Mouse (Mus musculus): ENCODE measurements around the gene Rars2. TPM values are rescaled to one million over a fixed set of nuclear protein-coding genes. Genes with fewer than 3 reads are reported as not detected.

Gene Rars2
- total RNA-seq, 2 experiments from 2014 or later, result 22.7 to 25.3 TPM

Other genes with a start within 250 kb of the Rars2 start
- gene Akirin2, start 64.0 kb upstream of the Rars2 start, total RNA-seq (2021), result 100 to 1,000 TPM; 105 TPM
- 10 to 100 TPM; 36.7 to 46.9 TPM for gene Orc3, start within 50 bp of the Rars2 start, total RNA-seq (2021)
- 10 to 100 TPM; 20.8 to 26.3 TPM for gene Slc35a1, start 72.5 kb downstream of the Rars2 start, total RNA-seq (2021)
- gene Cfap206, start 115.2 kb downstream of the Rars2 start, total RNA-seq (2021), result 1 to 10 TPM; 1.8 to 2.0 TPM
- gene Gm136, start 141.3 kb downstream of the Rars2 start, total RNA-seq (2021), result not detected
- 10 to 100 TPM; 18.1 to 22.9 TPM for gene Smim8, start 163.5 kb downstream of the Rars2 start, total RNA-seq (2021)

Measured in left cerebral cortex, postnatal 36 days (tissue).